Mouse (Mus musculus) liver, adult 2 months (tissue): ENCODE measurements at regions not wholly inside any gene's neighbourhood (a gene's known extent, or its start where the extent isn't known, plus 50 kb on each side); places are given as distances from the start of the nearest gene placed in this dataset.

Experiments used
- DNase-seq: peaks from one replicate; pipeline ENCODE4 v3.0.0-alpha.2; 2011; ENCODE audit warnings: low read depth, low spot score; ENCODE audit errors: extremely low read depth
- H3K27ac ChIP-seq: fragments of 200-500 bp; replicated peaks from 2 replicates; pipeline ENCODE4 v1.5.1; 2012; ENCODE audit warnings: low read depth, mild to moderate bottlenecking, control low read depth, inconsistent platforms, low read length; ENCODE audit not compliant: insufficient read depth
- H3K27me3 ChIP-seq: fragments of 200-500 bp; 2 replicates; pipeline ENCODE4 v1.6.1; 2012; ENCODE audit warnings: mild to moderate bottlenecking, moderate library complexity, low read length, inconsistent platforms; ENCODE audit not compliant: control insufficient read depth, insufficient read depth
- H3K36me3 ChIP-seq: fragments of 200-500 bp; 2 replicates; pipeline ENCODE4 v1.6.1; 2012; ENCODE audit warnings: low read length, inconsistent platforms; ENCODE audit not compliant: control insufficient read depth, insufficient read depth
- H3K4me1 ChIP-seq: fragments of 200-500 bp; 2 replicates; pipeline ENCODE4 v1.6.1; 2011; ENCODE audit warnings: low read length; ENCODE audit not compliant: control insufficient read depth, insufficient read depth
- H3K4me3 ChIP-seq: fragments of 200-500 bp; 2 replicates; pipeline ENCODE4 v1.5.1; 2011; ENCODE audit warnings: low read depth, mild to moderate bottlenecking, control low read depth, low read length, moderate library complexity; ENCODE audit not compliant: insufficient read depth
- H3K79me2 ChIP-seq: fragments of 200-500 bp; 2 replicates; pipeline ENCODE4 v1.6.1; 2012; ENCODE audit warnings: inconsistent platforms, mild to moderate bottlenecking, low read length, moderate library complexity; ENCODE audit not compliant: control insufficient read depth, insufficient read depth
- H3K9ac ChIP-seq: fragments of 200-500 bp; 2 replicates; pipeline ENCODE4 v1.6.1; 2012; ENCODE audit warnings: low read depth, mild to moderate bottlenecking, control low read depth, inconsistent platforms, low read length
- CTCF ChIP-seq: fragments of 200-500 bp; IDR thresholded peaks from 2 replicates; pipeline ENCODE4 v1.5.1; 2011; ENCODE audit warnings: low read depth, low read length, control low read depth
- POLR2A ChIP-seq: fragments of 200-500 bp; IDR thresholded peaks from 2 replicates; pipeline ENCODE4 v1.6.1; 2011; ENCODE audit warnings: low read length, control low read depth; ENCODE audit not compliant: insufficient read depth; ENCODE audit errors: extremely low read depth
- WGBS: fragments of 180-500 bp; shearing (Covaris S2); methylation state at CpG from one replicate; pipeline ENCODE4 v1.1.7; 2018; 5-methylcytosine and 5-hydroxymethylcytosine counted together

- Histone ChIP-seq H3K4me1 (no peaks in the 10 kb centered on the region), H3K79me2 (no peaks in the 10 kb centered on the region), H3K9ac (no peak overlapping the region), H3K36me3 (no peaks in the 10 kb centered on the region), H3K27ac (no peak overlapping the region), H3K4me3 (no peak overlapping the region), H3K27me3 (no peaks in the 10 kb centered on the region)
- TF ChIP-seq CTCF (no peak), POLR2A (no peak)
- WGBS = 95% methylated on average over 18 of the region's 18 CpGs
- no peak for DNase-seq
Measured at GRCm38 (mm10) chr13:47707961-47708609, 552.9 kb upstream of the Id4 start.

GRCm38 (mm10) chr13:47709323-47709722 is 551.7 kb upstream of the Id4 start:
- TF ChIP-seq CTCF = no peak
- no peak for TF ChIP-seq POLR2A
- WGBS = 81% methylated on average over 3 of the region's 3 CpGs
- DNase-seq = no peak
- H3K79me2 ChIP-seq = no peaks in the 10 kb centered on the region
- H3K4me3 ChIP-seq = no peak overlapping the region
- no peaks in the 10 kb centered on the region for H3K36me3 ChIP-seq
- no peak overlapping the region for H3K27ac ChIP-seq
- H3K27me3 ChIP-seq = no peaks in the 10 kb centered on the region
- no peak overlapping the region for H3K9ac ChIP-seq
- H3K4me1 ChIP-seq = no peaks in the 10 kb centered on the region

GRCm38 (mm10) chr13:47712507-47712906 is 548.5 kb upstream of the Id4 start:
- DNase-seq = no peak
- TF ChIP-seq POLR2A = no peak
- TF ChIP-seq CTCF = no peak
- 35% methylated on average over 4 of the region's 4 CpGs for WGBS
- H3K4me1 ChIP-seq = no peaks in the 10 kb centered on the region
- no peak overlapping the region for H3K9ac ChIP-seq
- H3K36me3 ChIP-seq = no peaks in the 10 kb centered on the region
- no peaks in the 10 kb centered on the region for H3K79me2 ChIP-seq
- H3K4me3 ChIP-seq = no peak overlapping the region
- H3K27ac ChIP-seq = no peak overlapping the region
- H3K27me3 ChIP-seq = no peaks in the 10 kb centered on the region

DNA sequence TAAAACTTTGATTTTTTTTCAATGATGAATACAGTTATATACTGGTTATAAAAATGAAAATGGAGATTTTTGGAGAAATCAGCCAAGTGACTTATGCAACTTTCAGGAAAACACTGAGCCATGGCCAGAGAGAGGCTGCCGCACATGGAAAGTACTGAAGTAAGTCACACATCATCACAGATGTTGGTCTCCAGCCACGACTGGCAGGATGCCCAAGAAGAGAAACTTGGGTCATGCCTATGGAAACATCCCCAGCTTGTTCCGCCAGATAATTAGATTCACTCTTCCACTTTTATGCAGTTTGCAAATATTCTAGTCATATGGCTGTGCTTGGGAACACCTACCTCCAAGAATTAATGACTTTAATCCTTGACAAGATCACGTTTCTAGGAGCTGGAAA is 544.8 kb upstream of the Id4 start:
- no peaks in the 10 kb centered on the region for H3K4me1 ChIP-seq
- no peak for TF ChIP-seq CTCF
- TF ChIP-seq POLR2A = no peak
- H3K9ac ChIP-seq = no peak overlapping the region
- H3K27me3 ChIP-seq = no peaks in the 10 kb centered on the region
- 80% methylated on average over 4 of the region's 4 CpGs for WGBS
- no peak overlapping the region for H3K27ac ChIP-seq
- H3K36me3 ChIP-seq = no peaks in the 10 kb centered on the region
- H3K79me2 ChIP-seq = no peaks in the 10 kb centered on the region
- H3K4me3 ChIP-seq = no peak overlapping the region
- DNase-seq = no peak

GRCm38 (mm10) chr13:47720645-47721044 is 540.4 kb upstream of the Id4 start:
- TF ChIP-seq POLR2A (no peak), CTCF (no peak)
- no peak overlapping the region for H3K27ac ChIP-seq
- H3K36me3 ChIP-seq = no peaks in the 10 kb centered on the region
- H3K4me3 ChIP-seq = no peak overlapping the region
- no peaks in the 10 kb centered on the region for H3K4me1 ChIP-seq
- no peaks in the 10 kb centered on the region for H3K27me3 ChIP-seq
- no peaks in the 10 kb centered on the region for H3K79me2 ChIP-seq
- WGBS = 95% methylated on average over 2 of the region's 2 CpGs
- DNase-seq = no peak
- no peak overlapping the region for H3K9ac ChIP-seq

DNA sequence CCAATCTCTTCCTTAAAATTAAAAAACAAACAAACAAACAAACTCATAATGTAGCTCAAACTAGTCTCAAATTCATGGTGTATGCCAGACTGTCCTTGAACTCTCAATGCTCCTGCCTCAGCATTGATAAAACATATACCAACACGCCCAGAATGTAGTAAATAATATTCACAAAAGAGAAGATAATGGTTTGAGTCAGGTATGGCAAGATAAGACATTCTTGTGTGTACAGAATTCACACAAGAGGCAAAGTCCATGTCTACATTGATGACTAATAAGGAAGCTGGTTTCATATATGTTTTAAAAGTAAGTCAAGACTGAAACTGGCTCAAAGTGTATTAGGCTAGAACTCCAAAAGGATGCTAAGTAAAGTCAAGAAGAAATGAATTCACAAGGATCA is 526.6 kb upstream of the Id4 start:
- no peak for DNase-seq
- Histone ChIP-seq H3K27me3 (no peaks in the 10 kb centered on the region), H3K4me1 (no peaks in the 10 kb centered on the region), H3K4me3 (no peak overlapping the region), H3K27ac (no peak overlapping the region), H3K36me3 (no peaks in the 10 kb centered on the region), H3K79me2 (no peaks in the 10 kb centered on the region), H3K9ac (no peak overlapping the region)
- WGBS = 55% methylated on average over 1 of the region's 1 CpGs
- TF ChIP-seq CTCF (no peak), POLR2A (no peak)
